Mouse (Mus musculus) olfactory bulb, adult 2 months (tissue): ENCODE measurements around the gene Gls2. TPM values are rescaled to one million over a fixed set of nuclear protein-coding genes. Genes with fewer than 3 reads are reported as not detected.
"Not testable (repeated sequence)": the region's sequence is repeated elsewhere in the genome, so short reads cannot be mapped to it uniquely, and the experiment has no call there.

ENCODE experiments used
- H3K27ac ChIP-seq: fragments of 200-500 bp; 2 replicates; pipeline ENCODE4 v1.5.1; 2012; ENCODE audit warnings: low read depth, low read length; ENCODE audit not compliant: insufficient read depth
- H3K4me1 ChIP-seq: fragments of 200-500 bp; 2 replicates; pipeline ENCODE4 v1.6.1; 2012; ENCODE audit warnings: low read length; ENCODE audit not compliant: control insufficient read depth, insufficient read depth
- H3K4me3 ChIP-seq: fragments of 200-500 bp; 2 replicates; pipeline ENCODE4 v1.5.1; 2012; ENCODE audit warnings: mild to moderate bottlenecking, low read depth, low read length, moderate library complexity; ENCODE audit not compliant: insufficient read depth
- CTCF ChIP-seq: fragments of 200-500 bp; IDR thresholded peaks from 2 replicates; pipeline ENCODE4 v1.5.1; 2012; ENCODE audit warnings: low read depth, mild to moderate bottlenecking, low read length, moderate library complexity; ENCODE audit not compliant: insufficient read depth
- POLR2A ChIP-seq: fragments of 200-500 bp; IDR thresholded peaks from 2 replicates; pipeline ENCODE4 v1.6.1; 2012; ENCODE audit warnings: mild to moderate bottlenecking, low read depth, low read length, moderate library complexity; ENCODE audit not compliant: insufficient read depth
- WGBS: fragments of 180-500 bp; shearing (Covaris S2); methylation state at CpG from one replicate; pipeline ENCODE4 v1.1.7; 2018; 5-methylcytosine and 5-hydroxymethylcytosine counted together
- polyA plus RNA-seq: library from polyadenylated mRNA; stranded (reverse); fragments of >200 nt; gene quantifications from 2 replicates; pipeline ENCODE4 v1.2.4, GENCODE M21; 2012; ENCODE audit warnings: low replicate concordance; ENCODE audit not compliant: missing spikeins, insufficient read depth, insufficient read length

The Gls2 gene
- polyA plus RNA-seq, result not detected in 2 replicates

- WGBS, result under 1% methylated on average over 46 of the region's 46 CpGs
- Histone ChIP-seq H3K4me1 (no peaks in the 10 kb centered on the region), H3K27ac (peak within 1 kb of the TSS; percentile 19; the same call in 1 of the 2 replicates), H3K4me3 (peak within 1 kb of the TSS; percentile 87)
- TF ChIP-seq CTCF (no peak), POLR2A (peak; percentile 45; the same call in 1 of the 2 replicates)
These were observed at the start of gene Gls2 for GRCm38 (mm10) chr10:128194024-128194550. Gene Gls2, plus strand, starts transcription at chr10:128194457.

DNA sequence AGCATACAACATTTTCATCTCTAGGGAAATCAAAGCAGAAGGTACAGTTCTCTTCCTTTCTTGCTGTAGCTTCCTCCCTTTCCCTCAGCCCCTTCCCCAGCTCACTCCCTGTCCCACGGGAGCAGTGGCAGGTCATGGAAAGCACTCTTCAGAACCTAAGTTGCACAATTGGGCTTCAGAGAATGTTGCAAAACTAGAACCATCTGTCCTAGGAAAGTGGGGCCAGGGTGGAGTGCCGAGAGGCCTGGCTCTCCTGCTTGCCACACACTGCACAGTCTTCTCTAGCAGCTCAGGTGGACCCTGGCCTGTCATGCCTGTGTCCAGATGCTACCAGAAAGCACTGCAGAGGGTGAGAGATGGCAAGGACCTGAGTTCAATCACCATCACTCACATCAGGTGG, 49.3 kb upstream of the Gls2 start:
- H3K4me1 ChIP-seq, result no peaks in the 10 kb centered on the region
- H3K27ac ChIP-seq, result no peak overlapping the region
- TF ChIP-seq POLR2A, result no peak
- no peak for TF ChIP-seq CTCF
- H3K4me3 ChIP-seq, result no peak overlapping the region
- 83% methylated on average over 2 of the region's 2 CpGs for WGBS

- Histone ChIP-seq H3K27ac (no peak overlapping the region), H3K4me3 (no peak overlapping the region), H3K4me1 (no peaks in the 10 kb centered on the region)
- 91% methylated on average over 5 of the region's 5 CpGs for WGBS
- no peak for TF ChIP-seq POLR2A
- no peak for TF ChIP-seq CTCF
These were observed 45.4 kb upstream of the Gls2 start for GRCm38 (mm10) chr10:128148789-128149365.

GRCm38 (mm10) chr10:128149592-128149991, 44.7 kb upstream of the Gls2 start:
- TF ChIP-seq POLR2A (no peak), CTCF (peak; percentile 45; the same call in 1 of the 2 replicates)
- Histone ChIP-seq H3K27ac (no peak overlapping the region), H3K4me1 (no peaks in the 10 kb centered on the region), H3K4me3 (no peak overlapping the region)
- WGBS, result 40% methylated on average over 5 of the region's 5 CpGs

DNA sequence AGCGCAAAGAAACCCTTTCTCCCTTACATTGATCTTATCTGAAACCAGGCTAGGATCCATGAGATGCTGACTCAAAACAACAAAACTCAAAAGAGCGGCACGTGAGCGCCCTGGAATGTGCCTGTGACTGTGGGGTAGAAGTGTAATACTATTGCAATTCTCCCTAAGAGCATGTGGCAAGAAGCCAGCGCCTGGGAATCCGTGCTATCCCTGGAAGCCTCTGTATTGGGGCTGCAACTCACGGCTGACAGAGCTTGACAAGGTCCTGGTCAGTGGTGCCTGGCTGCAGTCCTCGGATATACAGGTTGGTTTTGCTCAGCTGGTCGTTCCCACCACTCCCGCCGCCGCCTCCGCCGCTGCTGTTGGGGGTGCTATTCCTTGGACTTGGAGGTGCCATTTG, 43.3 kb upstream of the Gls2 start:
- TF ChIP-seq POLR2A (no peak), CTCF (no peak)
- Histone ChIP-seq H3K4me1 (no peaks in the 10 kb centered on the region), H3K4me3 (no peak overlapping the region), H3K27ac (no peak overlapping the region)
- 77% methylated on average over 14 of the region's 14 CpGs for WGBS

DNA sequence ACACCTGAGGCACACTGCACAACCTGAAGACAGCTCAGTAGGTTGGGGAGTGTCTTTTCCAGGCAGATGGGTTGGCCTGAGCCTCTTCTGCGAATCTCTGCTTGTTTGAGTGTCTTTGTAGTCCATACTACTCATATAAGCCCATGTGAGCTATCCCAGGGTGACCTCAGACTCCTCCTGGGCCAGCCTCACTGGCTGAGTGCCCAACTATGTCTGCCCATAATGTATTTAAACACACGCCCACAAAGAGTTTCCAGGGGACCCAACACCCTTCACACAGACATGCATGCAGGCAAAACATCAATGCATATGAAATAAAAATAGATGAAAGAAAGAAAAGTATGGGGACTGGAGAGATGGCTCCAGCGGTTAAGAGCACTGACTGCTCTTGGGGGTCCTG, 40.3 kb upstream of the Gls2 start:
- 76% methylated on average over 3 of the region's 3 CpGs for WGBS
- Histone ChIP-seq H3K4me1 (no peaks in the 10 kb centered on the region), H3K4me3 (no peak overlapping the region), H3K27ac (no peak overlapping the region)
- TF ChIP-seq CTCF (no peak), POLR2A (no peak)

GRCm38 (mm10) chr10:128165726-128166125, 28.5 kb upstream of the Gls2 start:
- H3K4me1 ChIP-seq, H3K4me3 ChIP-seq, H3K27ac ChIP-seq: not testable (repeated sequence)
- 91% methylated on average over 3 of the region's 3 CpGs for WGBS

DNA sequence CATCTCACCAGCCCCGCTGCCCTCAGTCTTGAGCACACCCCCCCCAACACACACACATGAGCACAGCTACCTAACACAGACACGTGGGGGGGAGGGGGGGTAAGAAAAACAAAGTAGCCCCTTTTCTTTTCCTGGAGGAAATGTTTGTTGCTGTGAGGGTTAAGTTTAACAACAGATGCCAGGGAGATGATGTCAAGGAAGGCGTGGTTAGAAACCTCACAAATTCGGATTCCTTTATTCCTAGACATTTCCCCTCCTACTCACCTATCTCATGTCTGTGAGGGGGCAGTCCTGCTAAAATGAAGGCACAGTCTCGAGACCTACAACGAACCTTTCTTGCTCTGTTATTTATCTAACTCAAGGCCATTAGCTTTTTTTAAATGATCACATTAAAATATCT, 27.2 kb upstream of the Gls2 start:
- H3K27ac ChIP-seq, result no peak overlapping the region
- peaks cover 2% of the 10 kb centered on the region; the same call in 1 of the 2 replicates for H3K4me1 ChIP-seq
- TF ChIP-seq POLR2A, result no peak
- TF ChIP-seq CTCF, result no peak
- no peak overlapping the region for H3K4me3 ChIP-seq
- WGBS, result 32% methylated on average over 6 of the region's 6 CpGs

DNA sequence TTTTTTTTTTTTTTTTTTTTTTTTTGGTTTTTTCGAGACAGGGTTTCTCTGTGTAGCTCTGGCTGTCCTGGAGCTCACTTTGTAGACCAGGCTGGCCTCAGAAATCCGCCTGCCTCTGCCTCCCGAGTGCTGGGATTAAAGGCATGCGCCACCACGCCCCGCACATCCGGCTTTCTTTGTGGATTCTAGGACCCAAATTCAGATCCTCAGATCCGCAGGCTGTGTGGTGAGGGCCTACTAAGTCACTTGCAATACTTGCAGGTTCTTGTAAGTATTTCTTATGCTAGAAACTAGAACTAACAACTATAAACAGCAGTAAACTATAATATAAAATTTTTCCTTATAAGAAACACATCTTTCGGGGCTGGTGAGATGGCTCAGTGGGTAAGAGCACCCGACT, 22.9 kb upstream of the Gls2 start:
- H3K4me1 ChIP-seq, H3K27ac ChIP-seq, H3K4me3 ChIP-seq: not testable (repeated sequence)
- 93% methylated on average over 10 of the region's 10 CpGs for WGBS

- TF ChIP-seq CTCF (no peak), POLR2A (no peak)
- H3K4me1 ChIP-seq, result 0 out of 2 replicates have a peak, but pooled peaks cover 2% of the 10 kb centered on the region
- H3K4me3 ChIP-seq, result no peak overlapping the region
- 14% methylated on average over 3 of the region's 3 CpGs for WGBS
- H3K27ac ChIP-seq, result no peak overlapping the region
These were observed 19.0 kb upstream of the Gls2 start for GRCm38 (mm10) chr10:128175302-128175701.
